Mouse (Mus musculus) C2C12 (cell line): Measurements from ENCODE around the gene Hoxd10. TPM values are rescaled to one million over a fixed set of nuclear protein-coding genes. Genes with fewer than 3 reads are reported as not detected.

ENCODE experiments used
- H3K27me3 ChIP-seq: one replicate; pipeline ENCODE4 v1.6.1; 2011; ENCODE audit not compliant: control insufficient read depth, insufficient read depth, insufficient read length
- H3K36me3 ChIP-seq: one replicate; pipeline ENCODE4 v1.6.1; 2011; ENCODE audit not compliant: control insufficient read depth, insufficient read depth
- H3K4me3 ChIP-seq: one replicate; pipeline ENCODE4 v1.5.1; 2011; ENCODE audit warnings: mild to moderate bottlenecking, control low read depth; ENCODE audit not compliant: poor library complexity, insufficient read depth, severe bottlenecking
- H3K79me2 ChIP-seq: one replicate; pipeline ENCODE4 v1.6.1; 2011; ENCODE audit not compliant: control insufficient read depth, insufficient read depth
- H3K79me3 ChIP-seq: one replicate; pipeline ENCODE4 v1.6.1; 2011; ENCODE audit warnings: low read depth, control low read depth
- H3ac ChIP-seq: one replicate; pipeline ENCODE3; 2011; ENCODE audit warnings: low read depth; ENCODE audit not compliant: control insufficient read depth, insufficient read length
- CEBPB ChIP-seq: IDR thresholded peaks from one replicate; pipeline ENCODE4 v1.6.1; 2011; ENCODE audit warnings: low read depth, mild to moderate bottlenecking, control low read depth, moderate library complexity
- CTCF ChIP-seq: IDR thresholded peaks from one replicate; pipeline ENCODE4 v1.5.1; 2011; ENCODE audit not compliant: control insufficient read depth, insufficient read depth, insufficient read length
- FOSL1 ChIP-seq: IDR thresholded peaks from one replicate; pipeline ENCODE4 v1.8.0; 2011; ENCODE audit warnings: mild to moderate bottlenecking, low read length; ENCODE audit not compliant: poor library complexity, insufficient read depth, severe bottlenecking
- MAX ChIP-seq: IDR thresholded peaks from one replicate; pipeline ENCODE4 v1.6.1; 2011; ENCODE audit warnings: mild to moderate bottlenecking, control low read depth
- MYOD1 ChIP-seq: IDR thresholded peaks from one replicate; pipeline ENCODE4 v1.6.1; 2011; ENCODE audit warnings: low read depth; ENCODE audit not compliant: control insufficient read depth, insufficient read length
- MYOG ChIP-seq: IDR thresholded peaks from one replicate; pipeline ENCODE4 v1.6.1; 2011; ENCODE audit not compliant: control insufficient read depth, insufficient read length; ENCODE audit errors: extremely low read depth
- USF1 ChIP-seq: IDR thresholded peaks from one replicate; pipeline ENCODE4 v1.6.1; 2011; ENCODE audit warnings: low read depth, mild to moderate bottlenecking, control low read depth, moderate library complexity
- microRNA-seq: library from miRNA; unstranded; fragments of <30 nt; microRNA quantifications from one replicate; pipeline ENCODE4, GENCODE M21; 2019; ENCODE audit warnings: borderline microRNAs expressed
- polyA plus RNA-seq: library from polyadenylated mRNA; unstranded; fragments of >200 nt; fragmentation: generic; extraction: Trizol; gene quantifications from one replicate; pipeline ENCODE4 v1.2.1, GENCODE M21; 2012; ENCODE audit warnings: missing spikeins

Hoxd10 gene
- polyA plus RNA-seq, 1 experiment, result not detected

- no peaks in the 10 kb centered on the region for H3K79me3 ChIP-seq
- no peak overlapping the region for H3K4me3 ChIP-seq
- peaks cover 54% of the 10 kb centered on the region for H3K27me3 ChIP-seq
- no peaks in the 10 kb centered on the region for H3K36me3 ChIP-seq
- TF ChIP-seq CTCF, result no peak
- no peak for TF ChIP-seq MYOG
- TF ChIP-seq USF1, result no peak
- TF ChIP-seq CEBPB, result no peak
- no peak for TF ChIP-seq FOSL1
- no peak for TF ChIP-seq MYOD1
- no peak for TF ChIP-seq MAX
- H3K79me2 ChIP-seq, result no peaks in the 10 kb centered on the region
- no peak overlapping the region for H3ac ChIP-seq
Observed at GRCm38 (mm10) chr2:74739869-74740268, 48.1 kb downstream of the Hoxd10 start.

- Histone ChIP-seq H3K4me3 (no peak overlapping the region), H3K27me3 (peaks cover 51% of the 10 kb centered on the region), H3ac (no peak overlapping the region), H3K36me3 (no peaks in the 10 kb centered on the region), H3K79me2 (no peaks in the 10 kb centered on the region), H3K79me3 (no peaks in the 10 kb centered on the region)
- TF ChIP-seq CEBPB (no peak), MYOG (no peak), USF1 (no peak), CTCF (no peak), MYOD1 (no peak), FOSL1 (no peak), MAX (no peak)
Observed at GRCm38 (mm10) chr2:74740311-74741091, 48.8 kb downstream of the Hoxd10 start.

- TF ChIP-seq CEBPB (no peak), MYOG (no peak), MYOD1 (no peak), FOSL1 (no peak), CTCF (no peak), USF1 (no peak), MAX (no peak)
- Histone ChIP-seq H3K4me3 (no peak overlapping the region), H3K27me3 (peaks cover 46% of the 10 kb centered on the region), H3K36me3 (no peaks in the 10 kb centered on the region), H3K79me3 (no peaks in the 10 kb centered on the region), H3ac (no peak overlapping the region), H3K79me2 (no peaks in the 10 kb centered on the region)
Observed at GRCm38 (mm10) chr2:74741252-74741978, 49.7 kb downstream of the Hoxd10 start.

- Histone ChIP-seq H3ac (no peak overlapping the region), H3K27me3 (peaks cover 41% of the 10 kb centered on the region), H3K4me3 (no peak overlapping the region), H3K36me3 (no peaks in the 10 kb centered on the region), H3K79me2 (no peaks in the 10 kb centered on the region), H3K79me3 (no peaks in the 10 kb centered on the region)
- no peak for TF ChIP-seq CTCF
- TF ChIP-seq CEBPB, result no peak
- no peak for TF ChIP-seq MYOG
- no peak for TF ChIP-seq MYOD1
- TF ChIP-seq MAX, result no peak
- TF ChIP-seq USF1, result no peak
- TF ChIP-seq FOSL1, result no peak
Observed at GRCm38 (mm10) chr2:74741979-74742277, 50.2 kb downstream of the Hoxd10 start.

Small RNA genes within 50 kb of the gene (microRNA-seq; reads per million reads assigned to microRNA genes)
- not detected for gene Gm44463
- 0.36 reads per million for gene Mir10b

Other genes with a start within 250 kb of the Hoxd10 start
- 7.1 TPM for gene Lnpk, start 112.5 kb upstream of the Hoxd10 start, polyA plus RNA-seq
- not detected for gene Evx2, start 32.4 kb upstream of the Hoxd10 start, polyA plus RNA-seq
- not detected for gene Hoxd13, start 23.6 kb upstream of the Hoxd10 start, polyA plus RNA-seq
- gene Hoxd12, start 16.9 kb upstream of the Hoxd10 start, polyA plus RNA-seq, result not detected
- not detected for gene Hoxd11, start 12.4 kb upstream of the Hoxd10 start, polyA plus RNA-seq
- not detected for gene Hoxd9, start 5.8 kb downstream of the Hoxd10 start, polyA plus RNA-seq
- not detected for gene Hoxd8, start 12.7 kb downstream of the Hoxd10 start, polyA plus RNA-seq
- gene Hoxd3, start 20.0 kb downstream of the Hoxd10 start, polyA plus RNA-seq, result not detected
- gene Hoxd4, start 20.0 kb downstream of the Hoxd10 start, polyA plus RNA-seq, result not detected
- not detected for gene Gm28230, start 34.8 kb downstream of the Hoxd10 start, polyA plus RNA-seq
- gene Hoxd1, start 71.1 kb downstream of the Hoxd10 start, polyA plus RNA-seq, result not detected
- gene Mtx2, start 133.9 kb downstream of the Hoxd10 start, polyA plus RNA-seq, result 30.2 TPM